Mouse (Mus musculus): Measurements from ENCODE around the gene Mdm2. TPM values are rescaled to one million over a fixed set of nuclear protein-coding genes. Genes with fewer than 3 reads are reported as not detected.

Gene Mdm2
- total and polyA plus RNA-seq, 2 experiments from 2014 or later = 24.6 to 28.9 TPM

- no peak for DNase-seq (ENCODE audit: low spot score)
- no peak for TF ChIP-seq CTCF (IDR thresholded peaks at IDR 0.05; ENCODE audit: low read depth)
- H3K4me2 ChIP-seq (ENCODE audit: low read depth, low read length) = no peak overlapping the region
These were observed 58.2 kb downstream of the Mdm2 start for GRCm38 (mm10) chr10:117652378-117652774.

GRCm38 (mm10) chr10:117651587-117652377, 58.8 kb downstream of the Mdm2 start:
- Histone ChIP-seq H3K9me3 (ENCODE audit: low read length) (no peaks in the 10 kb centered on the region), H3K27me3 (ENCODE audit: insufficient read depth, low read length) (no peaks in the 10 kb centered on the region), H3K9ac (replicated peaks; ENCODE audit: low read length) (no peak overlapping the region), H3K36me3 (ENCODE audit: insufficient read depth, low read length) (no peaks in the 10 kb centered on the region), H3K4me2 (ENCODE audit: low read depth, low read length) (no peak overlapping the region), H3K4me3 (ENCODE audit: low read length) (no peak overlapping the region), H3K4me1 (ENCODE audit: insufficient read depth, low read length) (no peaks in the 10 kb centered on the region), H3K27ac (no peak overlapping the region)
- WGBS = 52% methylated on average over 10 of the region's 10 CpGs
- ATAC-seq = peak; percentile 68; the same call in 1 of the 2 replicates
- TF ChIP-seq CTCF (IDR thresholded peaks at IDR 0.05; ENCODE audit: low read depth) = no peak
- no peak for DNase-seq (ENCODE audit: low spot score)

More at GRCm38 (mm10) chr10:117652378-117652774, 58.2 kb downstream of the Mdm2 start:
- Histone ChIP-seq H3K9ac (replicated peaks; ENCODE audit: low read length) (no peak overlapping the region), H3K36me3 (ENCODE audit: insufficient read depth, low read length) (no peaks in the 10 kb centered on the region), H3K9me3 (ENCODE audit: low read length) (no peaks in the 10 kb centered on the region), H3K4me1 (ENCODE audit: insufficient read depth, low read length) (no peaks in the 10 kb centered on the region), H3K27ac (no peak overlapping the region), H3K4me3 (ENCODE audit: low read length) (no peak overlapping the region), H3K27me3 (ENCODE audit: insufficient read depth, low read length) (no peaks in the 10 kb centered on the region)
- WGBS = 90% methylated on average over 4 of the region's 4 CpGs
- ATAC-seq = no peak

- Histone ChIP-seq H3K9me3 (ENCODE audit: low read length) (no peaks in the 10 kb centered on the region), H3K4me1 (ENCODE audit: insufficient read depth, low read length) (no peaks in the 10 kb centered on the region), H3K4me3 (ENCODE audit: low read length) (no peak overlapping the region), H3K4me2 (ENCODE audit: low read depth, low read length) (no peak overlapping the region), H3K27me3 (ENCODE audit: insufficient read depth, low read length) (no peaks in the 10 kb centered on the region), H3K9ac (replicated peaks; ENCODE audit: low read length) (no peak overlapping the region), H3K27ac (no peak overlapping the region), H3K36me3 (ENCODE audit: insufficient read depth, low read length) (no peaks in the 10 kb centered on the region)
- no peak for TF ChIP-seq CTCF (IDR thresholded peaks at IDR 0.05; ENCODE audit: low read depth)
- DNase-seq (ENCODE audit: low spot score) (no peak), ATAC-seq (no peak)
- whole genome bisulfite sequencing = 88% methylated on average over 7 of the region's 7 CpGs
These were observed 59.8 kb downstream of the Mdm2 start for GRCm38 (mm10) chr10:117650725-117651124.

GRCm38 (mm10) chr10:117650042-117650655, 60.4 kb downstream of the Mdm2 start:
- ATAC-seq (no peak), DNase-seq (ENCODE audit: low spot score) (no peak)
- H3K36me3 ChIP-seq (ENCODE audit: insufficient read depth, low read length) = no peaks in the 10 kb centered on the region
- H3K9ac ChIP-seq (replicated peaks; ENCODE audit: low read length) = no peak overlapping the region
- no peaks in the 10 kb centered on the region for H3K4me1 ChIP-seq (ENCODE audit: insufficient read depth, low read length)
- H3K4me2 ChIP-seq (ENCODE audit: low read depth, low read length) = no peak overlapping the region
- no peaks in the 10 kb centered on the region for H3K9me3 ChIP-seq (ENCODE audit: low read length)
- H3K27me3 ChIP-seq (ENCODE audit: insufficient read depth, low read length) = no peaks in the 10 kb centered on the region
- 86% methylated on average over 12 of the region's 12 CpGs for WGBS
- H3K4me3 ChIP-seq (ENCODE audit: low read length) = no peak overlapping the region
- no peak overlapping the region for H3K27ac ChIP-seq
- TF ChIP-seq CTCF (IDR thresholded peaks at IDR 0.05; ENCODE audit: low read depth) = no peak

- whole genome bisulfite sequencing = 86% methylated on average over 11 of the region's 11 CpGs
These were observed 61.1 kb downstream of the Mdm2 start for GRCm38 (mm10) chr10:117649292-117650041.

GRCm38 (mm10) chr10:117648643-117649042, 61.9 kb downstream of the Mdm2 start:
- no peaks in the 10 kb centered on the region for H3K9me3 ChIP-seq (ENCODE audit: low read length)
- no peak overlapping the region for H3K9ac ChIP-seq (replicated peaks; ENCODE audit: low read length)
- H3K4me1 ChIP-seq (ENCODE audit: insufficient read depth, low read length) = no peaks in the 10 kb centered on the region
- no peak for DNase-seq (ENCODE audit: low spot score)
- H3K4me2 ChIP-seq (ENCODE audit: low read depth, low read length) = no peak overlapping the region
- no peak overlapping the region for H3K27ac ChIP-seq
- WGBS = 87% methylated on average over 3 of the region's 3 CpGs
- no peaks in the 10 kb centered on the region for H3K36me3 ChIP-seq (ENCODE audit: insufficient read depth, low read length)
- ATAC-seq = no peak
- no peak overlapping the region for H3K4me3 ChIP-seq (ENCODE audit: low read length)
- no peaks in the 10 kb centered on the region for H3K27me3 ChIP-seq (ENCODE audit: insufficient read depth, low read length)
- TF ChIP-seq CTCF (IDR thresholded peaks at IDR 0.05; ENCODE audit: low read depth) = no peak

More at GRCm38 (mm10) chr10:117649292-117650041, 61.1 kb downstream of the Mdm2 start:
- Histone ChIP-seq H3K4me1 (ENCODE audit: insufficient read depth, low read length) (no peaks in the 10 kb centered on the region), H3K9me3 (ENCODE audit: low read length) (no peaks in the 10 kb centered on the region), H3K4me3 (ENCODE audit: low read length) (no peak overlapping the region), H3K27ac (no peak overlapping the region), H3K36me3 (ENCODE audit: insufficient read depth, low read length) (no peaks in the 10 kb centered on the region), H3K27me3 (ENCODE audit: insufficient read depth, low read length) (no peaks in the 10 kb centered on the region), H3K9ac (replicated peaks; ENCODE audit: low read length) (no peak overlapping the region), H3K4me2 (ENCODE audit: low read depth, low read length) (no peak overlapping the region)
- DNase-seq (ENCODE audit: low spot score) (no peak), ATAC-seq (no peak)
- TF ChIP-seq CTCF (IDR thresholded peaks at IDR 0.05; ENCODE audit: low read depth) = no peak
